Mouse (Mus musculus) gastrocnemius, postnatal 36 days (tissue): ENCODE results near the gene Uhrf1bp1l. TPM values are rescaled to one million over a fixed set of nuclear protein-coding genes. Genes with fewer than 3 reads are reported as not detected.
"Not testable (repeated sequence)": the region's sequence is repeated elsewhere in the genome, so short reads cannot be mapped to it uniquely, and the experiment has no call there.

Experiments
- DNase-seq, 2 experiments: peaks; one replicate each; pipeline ENCODE4 v3.0.0; 2022
- intact Hi-C: fragments of 180-260 bp; cut with DNase I; formaldehyde crosslinking; loops from one replicate; pipeline ENCODE4 v1.15.1; 2025
- long read RNA-seq, 2 experiments: library from polyadenylated mRNA; stranded (forward); transcript quantifications; one replicate each; pipeline ENCODE4 v2.0.0; 2021
- total RNA-seq, 2 experiments: library from RNA; stranded (reverse); gene quantifications; 2 replicates each; pipeline ENCODE4 v1.2.3; 2021

Gene Uhrf1bp1l
- total RNA-seq: 10 to 100 TPM; 14.8 to 17.2 TPM
- long read RNA-seq, experiment 1, full-length matches to known transcripts: 2 of 12 reads
- long read RNA-seq, experiment 1, partial matches to known transcripts: 2 of 12 reads
- long read RNA-seq, experiment 1, other reads (novel, unspliced or antisense): 8 of 12 reads
- long read RNA-seq, experiment 2, full-length matches to known transcripts: 1 of 3 reads
- long read RNA-seq, experiment 2, partial matches to known transcripts: 1 of 3 reads
- long read RNA-seq, experiment 2, other reads (novel, unspliced or antisense): 1 of 3 reads

DNA sequence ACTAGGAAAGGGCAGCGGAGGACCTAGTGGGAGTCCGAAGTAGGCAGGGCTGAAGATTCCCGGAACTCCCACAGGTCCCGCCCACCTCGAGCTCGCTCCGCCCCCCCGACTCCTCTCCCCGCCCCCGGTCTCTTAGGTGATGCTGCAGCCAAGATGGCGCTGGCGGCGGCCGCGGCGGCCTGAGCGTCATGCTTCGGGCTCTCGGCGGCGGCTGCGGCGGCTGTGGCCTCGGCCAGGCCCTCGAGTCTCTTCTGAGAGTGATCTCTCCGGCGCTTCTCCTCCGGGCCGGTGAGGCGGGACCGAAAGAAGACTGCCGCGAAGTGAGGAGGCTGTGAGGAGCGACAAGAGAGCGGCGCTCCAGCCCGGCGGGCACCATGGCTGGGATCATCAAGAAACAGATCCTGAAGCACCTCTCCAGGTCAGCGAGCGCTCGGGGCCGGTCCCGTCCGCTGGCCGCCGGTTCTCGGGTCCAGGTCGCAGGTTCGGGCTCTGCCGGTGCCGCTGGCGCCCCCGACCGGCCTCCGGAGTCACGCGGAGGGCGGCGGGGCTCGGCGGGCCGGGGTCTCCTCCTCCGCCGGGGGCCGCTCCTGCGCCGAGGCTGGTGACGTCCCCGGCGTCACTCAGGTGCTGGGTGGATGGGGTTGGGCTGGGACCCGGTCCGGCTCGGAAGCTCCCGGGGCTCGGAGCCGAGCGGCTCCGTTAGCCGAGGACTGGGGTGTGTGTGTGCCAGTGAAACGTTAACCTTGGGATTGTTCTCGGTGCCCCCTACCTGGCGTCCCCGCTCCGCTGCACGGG, at the start of gene Uhrf1bp1l:
Gene Uhrf1bp1l, plus strand, starts transcription at position 121 of the 795 bp plus-strand sequence.
- DNase-seq: peak; percentile 84 to 92
- intact Hi-C loops: no loop called here

DNA sequence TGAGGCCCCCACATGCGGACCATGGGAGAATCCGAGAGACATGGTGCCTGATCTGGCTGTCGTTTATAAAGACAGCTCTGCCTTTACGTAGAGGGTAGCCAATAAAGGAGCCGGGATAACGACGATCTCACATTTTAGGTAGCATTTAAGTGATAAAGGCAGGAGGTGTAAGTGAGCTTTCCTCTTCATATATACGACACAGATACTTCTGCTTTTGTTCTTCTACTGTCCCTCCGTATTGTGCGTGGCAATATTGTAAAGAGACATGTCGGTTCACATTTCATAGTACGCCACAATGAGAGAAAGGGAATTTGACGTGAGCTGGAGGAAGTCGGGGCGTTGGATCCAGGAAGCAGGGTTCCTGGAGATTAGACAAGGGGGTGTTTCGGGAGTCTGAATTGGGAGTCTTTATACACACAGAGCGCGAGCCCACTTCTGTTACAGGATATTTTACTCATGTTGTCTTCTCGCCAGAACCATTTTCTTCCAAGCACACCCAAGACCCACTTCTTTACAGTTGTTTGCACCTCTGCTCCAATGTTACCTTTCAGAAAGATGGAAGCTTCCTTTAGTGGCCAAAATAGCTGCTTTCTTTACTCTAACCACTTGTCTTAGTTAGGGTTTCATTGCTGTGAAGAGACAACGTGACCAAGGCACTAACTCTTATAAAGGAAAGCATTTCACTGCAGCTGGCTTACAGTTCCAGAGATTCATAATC, 49.4 kb upstream of the Uhrf1bp1l start:
- intact Hi-C loops: no loop called here
- DNase-seq: no peak

DNA sequence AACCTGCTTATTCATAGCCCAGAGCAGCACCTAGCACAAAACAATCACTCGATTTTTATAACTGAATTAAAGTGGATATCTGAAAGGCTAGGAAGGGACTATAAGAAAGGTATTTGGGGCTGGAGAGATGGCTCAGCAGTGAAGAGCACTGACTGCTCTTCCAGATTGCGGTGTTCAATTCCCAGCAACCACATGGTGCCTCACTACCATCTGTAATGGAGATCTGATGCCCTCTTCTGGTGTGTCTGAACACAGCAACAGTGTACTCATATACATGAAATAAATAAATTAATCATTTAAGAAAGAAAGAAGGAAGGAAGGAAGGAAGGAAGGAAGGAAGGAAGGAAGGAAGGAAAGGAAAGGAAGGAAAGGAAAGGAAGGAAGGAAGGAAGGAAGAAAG, 48.5 kb upstream of the Uhrf1bp1l start:
- intact Hi-C loops, DNase-seq: not testable (repeated sequence)

DNA sequence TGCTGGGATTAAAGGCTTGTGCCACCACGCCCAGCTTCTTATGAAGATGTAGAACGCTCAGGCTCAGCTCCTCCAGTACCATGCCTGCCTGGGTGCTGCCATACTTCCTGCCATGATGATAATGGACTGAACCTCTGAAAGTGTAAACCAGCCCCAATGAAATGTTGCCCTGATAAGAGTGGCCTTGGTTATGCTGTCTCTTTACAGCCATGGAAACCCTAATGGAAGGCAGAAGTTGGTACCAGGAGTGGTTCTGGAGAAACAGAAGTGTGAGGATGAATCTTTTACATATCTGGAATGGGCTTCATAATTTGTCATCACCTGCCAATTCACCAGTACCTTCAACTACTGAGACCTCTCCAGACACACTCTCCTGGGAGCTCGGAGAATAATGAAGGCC, 46.8 kb upstream of the Uhrf1bp1l start:
- intact Hi-C loops: no loop called here
- DNase-seq: no peak

DNA sequence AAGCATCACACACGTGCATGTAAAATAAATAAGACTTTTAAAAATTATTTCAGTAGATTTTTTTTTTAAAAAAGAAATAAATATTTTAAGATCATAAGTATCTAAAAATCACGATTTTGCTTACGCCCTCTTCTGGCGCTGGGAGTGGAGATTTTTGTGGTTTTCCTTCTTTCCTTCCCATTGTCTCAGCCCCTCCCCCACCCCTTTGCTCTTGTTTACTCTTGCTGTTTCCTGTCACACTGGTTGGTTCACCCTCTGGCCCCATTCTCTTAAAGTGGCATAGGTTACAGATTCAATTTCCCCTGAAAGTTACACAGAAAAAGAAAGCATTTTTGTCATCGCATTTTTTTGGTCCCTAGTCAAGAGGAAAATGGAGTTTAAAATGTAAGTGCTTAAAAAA, 41.7 kb upstream of the Uhrf1bp1l start:
- DNase-seq: no peak
- intact Hi-C loops: no loop called here

DNA sequence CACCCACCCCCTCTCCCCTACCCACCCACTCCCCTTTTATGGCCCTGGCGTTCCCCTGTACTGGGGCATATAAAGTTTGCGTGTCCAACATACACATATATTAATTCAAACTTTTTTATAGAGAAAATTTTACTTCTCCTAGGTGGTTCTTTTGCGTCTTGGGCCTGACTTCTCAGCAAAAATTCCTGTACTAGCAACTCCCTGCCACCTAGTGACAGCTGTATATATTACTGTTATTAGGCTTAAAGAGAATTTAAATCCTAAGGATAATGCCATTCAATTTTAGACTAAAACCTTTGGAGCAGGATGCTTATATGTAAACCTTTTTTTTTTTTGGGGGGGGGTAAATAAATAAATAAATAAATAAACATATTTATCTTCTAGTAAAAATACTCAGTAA, 37.4 kb upstream of the Uhrf1bp1l start:
- DNase-seq: no peak
- intact Hi-C loops: no loop called here

DNA sequence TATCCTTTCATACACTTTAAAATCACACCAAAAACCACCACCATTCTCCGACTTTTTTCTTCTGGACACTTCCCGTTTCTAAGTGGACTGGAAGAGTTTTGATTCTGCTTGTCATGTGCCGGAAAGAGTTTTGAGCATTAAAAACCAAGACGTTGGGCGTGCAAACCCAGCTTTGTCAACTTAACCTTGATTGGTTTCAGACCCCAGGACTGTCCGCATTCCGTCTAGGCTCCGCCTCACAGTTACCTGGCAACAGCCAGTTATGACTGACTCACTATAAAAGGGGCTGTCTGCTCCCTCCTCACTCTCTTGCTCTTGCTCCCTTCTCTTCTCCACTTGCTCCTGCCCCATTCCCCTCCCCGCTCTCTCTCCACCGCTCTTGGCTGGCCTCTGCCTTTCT, 36.1 kb upstream of the Uhrf1bp1l start:
- no peak for DNase-seq
- intact Hi-C loops: no loop called here

DNA sequence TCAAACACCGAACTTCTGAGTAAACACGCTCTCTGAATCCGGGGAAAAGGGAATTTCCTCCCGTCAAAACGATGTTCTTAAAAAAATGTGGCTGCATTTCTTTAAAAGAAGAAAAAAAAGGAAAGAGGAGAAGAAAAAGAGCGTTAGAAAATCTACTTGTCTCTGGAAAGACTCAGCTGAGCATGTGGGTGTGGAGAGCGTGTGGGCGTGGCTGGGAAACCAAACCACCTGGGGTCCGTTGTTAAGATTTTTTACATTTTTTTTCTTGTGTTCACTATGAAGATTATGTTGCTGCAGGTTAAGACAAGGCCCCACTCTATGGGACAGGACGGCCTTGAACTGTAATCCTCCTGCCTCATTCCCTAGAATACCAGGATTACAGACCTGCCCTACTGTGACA, 29.9 kb upstream of the Uhrf1bp1l start:
- DNase-seq: no peak
- intact Hi-C loops: no loop called here

DNA sequence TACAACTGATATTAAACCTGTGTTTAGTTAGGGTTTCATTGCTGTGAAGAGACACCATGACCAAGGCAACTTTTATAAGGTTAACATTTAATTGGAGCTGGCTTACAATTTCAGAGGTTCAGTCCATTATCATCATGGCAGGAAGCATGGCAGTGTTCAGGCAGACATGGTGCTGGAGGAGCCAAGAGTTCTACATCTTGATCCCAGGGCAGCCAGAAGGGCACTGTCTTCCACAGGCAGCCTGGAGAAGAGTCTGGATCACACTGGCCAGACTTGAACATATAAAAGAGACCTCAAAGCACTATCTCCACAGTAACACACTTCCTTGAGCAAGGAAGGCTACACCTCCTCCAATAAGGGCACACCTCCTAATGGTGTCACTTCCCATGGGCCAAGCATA, 24.5 kb upstream of the Uhrf1bp1l start:
- DNase-seq: no peak
- intact Hi-C loops: no loop called here

DNA sequence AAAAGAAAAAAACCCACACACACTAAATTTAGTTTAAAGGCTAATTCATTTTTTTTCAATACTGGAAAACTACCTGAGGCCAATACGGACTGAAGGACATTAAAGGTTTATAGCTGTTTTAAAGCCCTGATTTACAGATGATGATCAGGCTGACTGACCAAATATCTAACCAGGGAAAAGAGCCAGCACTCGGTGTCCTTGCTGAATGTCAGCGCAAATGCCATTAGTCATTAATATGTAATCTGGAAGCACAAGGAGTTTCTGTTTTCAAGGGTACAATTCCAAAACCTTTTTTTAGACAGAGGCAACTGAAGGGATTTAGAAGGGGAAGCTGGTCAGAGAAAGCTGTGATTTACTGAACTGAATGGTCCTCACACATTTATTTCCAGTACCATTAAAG, 24.0 kb upstream of the Uhrf1bp1l start:
- DNase-seq: no peak
- intact Hi-C loops: no loop called here

DNA sequence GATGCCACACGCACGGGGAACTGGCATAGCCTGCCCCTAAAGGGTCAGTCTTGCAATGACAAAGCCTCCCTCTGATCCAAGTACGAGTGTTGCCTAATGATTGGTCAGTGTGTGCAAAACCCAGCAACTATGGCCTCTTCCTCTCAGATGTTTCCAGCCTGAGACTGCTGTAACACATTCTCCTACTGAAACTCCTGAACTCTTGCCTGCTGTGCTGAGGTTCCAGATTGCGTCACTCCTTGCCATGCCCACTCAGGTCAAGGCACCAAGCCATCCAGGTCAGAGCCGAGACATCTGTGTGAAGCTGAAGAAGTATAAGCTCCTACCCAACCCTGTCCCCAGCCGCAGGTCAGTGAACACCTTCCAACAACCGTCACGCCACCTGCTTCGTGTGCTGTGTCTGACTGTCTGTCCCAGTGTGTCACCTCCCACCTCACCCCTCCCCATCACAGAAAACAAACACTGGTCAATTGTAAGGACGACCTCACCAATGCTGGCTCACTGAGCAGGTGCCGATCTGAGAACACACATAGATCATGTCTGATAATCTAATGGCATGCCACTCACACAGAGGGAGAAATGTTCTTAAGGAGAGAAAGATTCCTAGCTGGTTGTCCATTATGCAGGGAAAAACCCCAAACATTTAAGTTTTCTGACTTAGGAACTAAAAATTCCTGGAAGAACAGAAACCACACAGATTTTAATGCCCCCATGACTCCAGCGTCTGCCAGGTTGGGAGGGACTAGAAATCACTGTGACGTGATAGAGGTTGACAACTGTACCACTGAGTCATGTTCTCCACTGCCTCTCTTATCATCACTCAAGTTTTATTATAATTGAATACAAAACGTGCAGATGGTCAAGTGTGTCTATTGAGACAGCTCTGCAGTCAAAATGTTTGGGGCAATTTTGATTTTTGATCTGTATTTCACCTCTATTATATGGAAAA, 22.3 kb upstream of the Uhrf1bp1l start:
- intact Hi-C loops: no loop called here
- peak in 1 of 2 experiments; percentile 14 for DNase-seq

DNA sequence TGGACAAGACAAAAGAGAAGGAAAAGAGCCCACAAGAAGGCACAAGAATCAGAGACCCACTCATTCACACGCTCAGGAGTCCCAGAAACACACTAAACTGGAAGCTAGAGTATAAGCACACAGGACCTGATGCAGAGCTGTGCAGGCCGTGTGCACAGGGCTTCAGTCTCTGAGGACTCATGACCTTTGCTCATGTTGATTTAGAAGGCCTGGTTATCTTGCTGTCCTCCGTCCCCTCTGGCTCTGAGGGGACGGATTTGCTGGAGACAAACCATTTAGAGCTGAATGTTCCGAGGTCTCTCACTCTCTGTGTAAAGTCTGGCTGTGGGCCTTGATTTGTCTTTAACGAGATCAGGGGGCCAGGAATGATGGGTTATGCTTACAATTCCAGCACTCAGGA, 14.4 kb upstream of the Uhrf1bp1l start:
- no peak for DNase-seq
- intact Hi-C loops: loop anchor here (5.0 kb wide), 1 partner anchor 43 kb away; the partner anchor contains the start of gene Scyl2

DNA sequence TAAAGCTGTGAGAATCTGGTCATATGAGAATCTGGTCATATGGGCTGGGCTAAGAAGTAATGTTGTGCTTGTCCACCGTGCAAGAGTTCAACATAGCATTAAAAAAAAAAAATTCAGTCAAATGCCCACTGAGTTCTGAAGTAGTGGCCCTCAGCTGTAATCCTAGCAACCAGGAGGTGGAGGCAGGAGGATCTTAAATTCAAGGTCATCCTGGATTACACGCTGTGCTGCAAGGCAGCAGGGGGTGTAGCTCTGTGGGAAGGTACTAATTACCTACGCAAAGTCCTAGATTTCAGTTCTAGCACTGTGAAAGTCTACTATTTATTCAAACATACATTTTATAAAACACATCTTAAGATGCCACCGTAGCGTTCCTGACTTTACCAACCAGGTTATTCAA, 13.4 kb upstream of the Uhrf1bp1l start:
- DNase-seq: no peak
- intact Hi-C loops: loop anchor here (5.0 kb wide), 1 partner anchor 44 kb away; the partner anchor contains the start of gene Scyl2

DNA sequence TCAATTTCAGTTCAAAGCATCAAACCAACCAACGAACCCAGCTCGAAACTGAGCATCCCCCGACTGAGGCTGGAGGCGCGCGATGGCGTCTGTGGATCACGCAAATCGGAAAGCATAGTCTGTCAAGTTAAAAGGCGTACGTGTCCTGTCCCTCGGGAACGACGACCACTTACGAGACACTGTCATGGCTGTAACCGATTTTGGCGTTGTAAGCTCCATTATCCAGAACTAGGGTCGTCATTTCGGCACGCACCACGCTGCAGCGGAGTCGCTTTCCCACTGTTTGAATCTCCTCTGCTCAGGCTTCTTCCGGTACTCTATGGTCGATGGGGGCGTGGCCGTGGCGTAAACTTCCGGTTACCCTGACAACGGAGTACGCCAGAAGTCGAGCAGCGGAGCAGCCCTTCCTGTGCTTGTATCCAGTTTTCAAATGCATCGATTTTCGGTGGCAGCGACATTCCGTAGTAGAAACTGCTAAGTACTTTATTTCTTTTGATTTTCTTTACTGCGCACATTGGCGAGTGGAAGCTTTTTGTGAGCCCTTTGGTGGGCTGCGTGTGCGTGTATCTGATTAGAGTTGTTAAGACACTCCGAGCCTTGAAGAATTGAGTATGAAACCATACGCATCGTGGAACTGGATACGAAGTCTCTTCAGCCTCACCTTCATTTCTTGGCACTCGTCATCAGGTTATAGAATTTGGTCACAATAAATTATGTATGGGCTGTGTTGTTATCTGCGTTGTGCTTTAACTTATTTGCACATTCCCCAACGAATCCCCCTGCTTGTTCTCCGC, 12.6 kb upstream of the Uhrf1bp1l start, which contains the start of gene Actr6:
Gene Actr6, minus strand, starts transcription at position 295 of the 794 bp plus-strand sequence.
- intact Hi-C loops: loop anchor here (5.0 kb wide), 1 partner anchor 45 kb away; the partner anchor contains the start of gene Scyl2
- DNase-seq: peak; percentile 88 to 89

DNA sequence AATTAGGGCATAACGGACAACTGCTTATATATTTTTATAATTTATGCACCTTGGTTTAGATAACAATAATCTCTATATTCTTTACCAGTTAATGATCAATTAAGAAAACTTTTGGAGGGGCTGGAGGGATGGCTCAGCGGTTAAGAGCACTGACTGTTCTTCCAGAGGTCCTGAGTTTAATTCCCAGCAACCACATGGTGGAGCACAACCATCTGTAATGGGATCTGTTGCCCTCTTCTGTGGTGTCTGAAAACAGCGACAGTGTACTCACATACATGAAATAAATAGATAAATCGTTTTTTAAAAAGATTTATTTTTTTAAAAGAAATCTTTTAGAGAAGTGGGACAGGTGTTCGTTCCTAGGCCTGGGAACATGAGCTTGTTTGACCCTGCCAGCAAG, 7.7 kb upstream of the Uhrf1bp1l start:
- intact Hi-C loops: no loop called here
- DNase-seq: no peak

DNA sequence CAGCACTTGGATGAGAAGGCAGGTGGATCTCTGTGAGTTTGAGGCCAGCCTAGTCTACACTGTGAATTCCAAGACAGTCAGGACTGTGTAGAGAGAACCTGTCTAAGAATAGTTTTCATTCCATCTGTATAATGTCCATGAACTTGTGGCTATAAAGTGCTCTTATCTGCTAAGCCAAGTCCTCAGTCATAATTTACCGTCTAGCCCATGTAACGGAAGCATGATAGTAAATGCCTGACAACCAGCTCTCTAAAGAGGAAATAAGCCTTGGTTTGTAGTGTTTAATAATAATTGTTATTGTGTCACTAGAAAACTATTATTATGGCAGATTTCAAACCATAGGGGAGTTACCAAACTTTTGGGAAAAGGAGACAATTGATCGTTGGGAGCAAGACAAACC, 6.9 kb upstream of the Uhrf1bp1l start:
- DNase-seq: no peak
- intact Hi-C loops: no loop called here

DNA sequence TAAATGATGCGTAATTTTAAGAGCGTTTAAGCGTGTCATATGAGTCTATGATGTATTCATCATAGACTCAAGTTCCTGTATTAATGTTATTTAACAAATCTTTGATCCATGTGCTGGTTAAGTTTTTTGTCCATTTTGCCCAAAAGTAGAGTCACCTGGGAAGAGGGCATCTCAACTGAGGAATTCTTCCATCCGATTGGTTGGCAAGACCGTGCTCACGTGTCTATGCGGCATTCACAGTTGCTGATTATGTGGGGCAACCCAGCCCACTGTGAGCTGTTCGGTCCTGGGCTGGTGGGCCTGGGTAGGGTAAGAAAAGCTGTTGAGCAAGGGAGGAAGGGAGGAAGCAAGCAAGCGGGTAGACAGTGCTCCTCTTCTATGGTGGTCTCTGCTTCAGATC, 6.4 kb upstream of the Uhrf1bp1l start:
- intact Hi-C loops: no loop called here
- no peak for DNase-seq

DNA sequence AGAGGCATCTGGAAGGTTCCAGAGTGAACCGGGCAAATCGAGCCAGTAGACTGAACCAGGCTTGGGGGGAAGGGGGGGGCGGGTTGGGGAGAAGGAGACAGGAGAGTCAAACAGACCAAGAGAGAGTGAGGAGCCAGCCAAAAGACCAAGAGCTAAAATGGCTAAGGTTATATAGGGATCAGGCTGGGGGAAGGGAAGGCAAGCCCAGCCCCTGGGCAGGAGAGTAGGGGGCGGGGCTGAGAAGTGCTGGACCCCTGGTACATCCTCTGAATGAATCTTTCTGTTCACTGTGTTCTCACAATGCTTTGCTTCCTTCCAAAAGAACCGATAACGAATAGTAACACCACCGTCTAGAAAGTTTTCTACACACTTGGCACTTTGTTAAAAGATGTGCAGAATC, 5.1 kb upstream of the Uhrf1bp1l start:
- intact Hi-C loops: no loop called here
- DNase-seq: no peak

DNA sequence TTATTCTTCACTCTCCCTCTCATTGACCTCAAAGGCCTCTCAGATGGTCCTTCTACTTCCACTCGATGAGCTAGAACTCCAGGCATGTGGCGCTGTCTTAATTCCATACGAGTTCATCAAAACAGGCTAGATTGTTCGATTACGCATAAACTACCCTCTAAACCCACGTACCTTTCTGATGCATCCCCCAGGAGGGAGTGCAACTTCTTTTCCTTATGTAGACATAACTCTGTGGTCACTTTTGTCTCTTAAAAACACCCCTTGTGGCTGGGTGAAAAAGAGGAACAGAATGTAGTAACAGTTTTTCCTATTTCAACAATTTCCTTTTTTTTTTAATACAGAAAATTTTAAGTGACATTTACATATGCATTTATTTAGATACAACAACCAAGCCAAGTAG, 3.8 kb upstream of the Uhrf1bp1l start:
- intact Hi-C loops: no loop called here

More for the DNA sequence above, 3.8 kb upstream of the Uhrf1bp1l start:
- DNase-seq: no peak
